Comparison of ENCODE assay signal across 8 mouse cellular contexts in genomic region chr13:17694911-17695699, GRCm38 (mm10). TPM values are rescaled to one million over a fixed set of nuclear protein-coding genes. Genes with fewer than 3 reads are reported as not detected.
A peak's percentile ranks its signal among the peaks of the same experiment; 100 is the strongest.
DNase-seq lines count a peak whose midpoint lies in the region; ATAC-seq and TF ChIP-seq lines count a peak whose summit lies in the region.

Mplkip (plus strand) TSS chr13:17695192.
Sugct (minus strand) TSS chr13:17695553.

- peak within 1 kb of the TSS; percentile 94 for H3K9ac ChIP-seq in ES-E14 (ENCODE audit: insufficient read depth, low read depth, low read length, poor library complexity, severe bottlenecking)
- peak within 1 kb of the TSS; percentile 81 for H3K9ac ChIP-seq in forebrain, embryonic 15.5 days (replicated peaks)

- in situ Hi-C loops in ES-E14 (cut with MboI; ENCODE audit: low sequenced_read_pairs in 2 of 2, unreplicated experiment in 2 of 2), result no loop called here

- intact Hi-C loops in heart, postnatal 25 days (cut with DNase I), result loop anchor here (2.0 to 10.0 kb wide), 4 partner anchors 110 to 1690 kb away; partner anchors contain the start of genes Cdk13, Rala and Yae1d1

- TF ChIP-seq POLR2A in lung, adult 2 months (IDR thresholded peaks at IDR 0.05; ENCODE audit: borderline replicate concordance, extremely low read depth, low read depth, low read length), result peak; percentile 69

- peak; percentile 100 for ATAC-seq in forebrain, embryonic 15.5 days (replicated peaks)
- ATAC-seq in neutrophil, adult 5-6 weeks (ENCODE audit: extremely low read depth, insufficient number of reproducible peaks, low FRiP score, poor library complexity, severe bottlenecking), result peak; percentile 93

- TF ChIP-seq CTCF in lung, adult 2 months (IDR thresholded peaks at IDR 0.05; ENCODE audit: insufficient read depth, low read length), result no peak

- peak within 1 kb of the TSS; percentile 95 for H3K27ac ChIP-seq in ES-E14 (ENCODE audit: insufficient read depth, low read depth, low read length, poor library complexity, severe bottlenecking)
- H3K27ac ChIP-seq in forebrain, embryonic 15.5 days (replicated peaks), result peak within 1 kb of the TSS; percentile 95

- H3K9me3 ChIP-seq in ES-E14 (ENCODE audit: control insufficient read depth, insufficient read depth, low read depth, low read length), result no peaks in the 10 kb centered on the region
- no peaks in the 10 kb centered on the region for H3K9me3 ChIP-seq in forebrain, embryonic 15.5 days

- under 1% methylated on average over 66 of the region's 66 CpGs for WGBS in forebrain, embryonic 15.5 days
- under 1% methylated on average over 65 of the region's 66 CpGs for WGBS in lung, adult 2 months

- H3K4me3 ChIP-seq in ES-E14 (ENCODE audit: insufficient read depth in 1 of 2, low read depth in 1 of 2, low read length in 2 of 2, poor library complexity in 1 of 2, severe bottlenecking in 1 of 2), result peak within 1 kb of the TSS; percentile 93 to 96
- H3K4me3 ChIP-seq in forebrain, embryonic 15.5 days, result peak within 1 kb of the TSS; percentile 83
- H3K4me3 ChIP-seq in lung, adult 2 months (replicated peaks; ENCODE audit: extremely low read depth, low read depth, low read length), result peak within 1 kb of the TSS; percentile 85

- H3K36me3 ChIP-seq in ES-E14 (ENCODE audit: control insufficient read depth, insufficient read depth, low read length, poor library complexity, severe bottlenecking), result peaks cover 3% of the 10 kb centered on the region; the same call in 1 of the 2 replicates
- H3K36me3 ChIP-seq in forebrain, embryonic 15.5 days, result no peaks in the 10 kb centered on the region

- peak within 1 kb of the TSS; percentile 73 for H3K4me2 ChIP-seq in forebrain, embryonic 15.5 days (replicated peaks)

- peak; percentile 100 for DNase-seq in ES-E14 (ENCODE audit: low read depth, low spot score)
- DNase-seq in cerebellum, adult 11-12 months, result peak; percentile 100
- DNase-seq in heart, postnatal 25 days (ENCODE audit: low spot score), result peak; percentile 100
- peak; percentile 99 to 100 for DNase-seq in layer of hippocampus, adult 18-20 months (ENCODE audit: low spot score in 2 of 2)
- peak; percentile 100 for DNase-seq in lung, adult 2 months
- peak; percentile 100 for DNase-seq in thymus, adult 18-20 months

- no peaks in the 10 kb centered on the region for H3K27me3 ChIP-seq in forebrain, embryonic 15.5 days

- H3K4me1 ChIP-seq in ES-E14 (ENCODE audit: control insufficient read depth in 2 of 2, insufficient read depth in 2 of 2, low read length in 2 of 2, poor library complexity in 1 of 2), result peaks cover 0 to 14% of the 10 kb centered on the region in 2 experiments; a peak in 2 of 4 replicates
- H3K4me1 ChIP-seq in forebrain, embryonic 15.5 days, result peaks cover 13% of the 10 kb centered on the region
- peaks cover 2% of the 10 kb centered on the region; the same call in 1 of the 2 replicates for H3K4me1 ChIP-seq in lung, adult 2 months (ENCODE audit: control insufficient read depth, insufficient read depth, low read length)

TF ChIP-seq in ES-E14, 5 proteins besides CTCF, POLR2A, EP300 and RAD21:
- TF ChIP-seq MAFK (IDR thresholded peaks at IDR 0.05; ENCODE audit: insufficient read depth, low read depth, low read length) (0 out of 2 replicates have a peak, but pooled peaks have one; percentile 35), CHD2 (IDR thresholded peaks at IDR 0.05; ENCODE audit: low read depth, low read length) (peak; percentile 55), HCFC1 (IDR thresholded peaks at IDR 0.05; ENCODE audit: borderline replicate concordance, insufficient read depth, low read length) (peak; percentile 84), ZC3H11A (IDR thresholded peaks at IDR 0.05; ENCODE audit: borderline replicate concordance, low read depth, low read length) (no peak)

RNA-seq across cellular contexts. Expression of gene Mplkip, which starts in this region (rescaled TPM):
- 8.5 and 11.5 TPM in 2 replicates for total RNA-seq in ES-E14 (2012; rRNA removed)
- 50.5 and 51.9 TPM in 2 replicates for polyA plus RNA-seq in forebrain, embryonic 15.5 days (2015; fragmentation: Nextera tagmentation; extraction: Ambion mirVana)
- total RNA-seq in heart, postnatal 25 days (2021), result 1 to 10 TPM; 7.8 to 8.0 TPM
- total RNA-seq in layer of hippocampus, adult 18-20 months (2021), result 10 to 100 TPM; 14.5 to 16.2 TPM
- 8.9 and 12.8 TPM in 2 replicates for polyA plus RNA-seq in lung, adult 2 months (2012; rRNA removed)
- total RNA-seq in neutrophil, adult 5-6 weeks (2017), result 22.7 and 23.8 TPM in 2 replicates

RNA-seq across cellular contexts. Expression of gene Sugct, which starts in this region (rescaled TPM):
- total RNA-seq in ES-E14 (2012; rRNA removed), result 0.37 and 0.80 TPM in 2 replicates
- polyA plus RNA-seq in forebrain, embryonic 15.5 days (2015; fragmentation: Nextera tagmentation; extraction: Ambion mirVana), result 2.4 and 3.2 TPM in 2 replicates
- total RNA-seq in heart, postnatal 25 days (2021), result under 1 TPM; 0.61 to 0.96 TPM
- 1 to 10 TPM; 2.8 to 3.0 TPM for total RNA-seq in layer of hippocampus, adult 18-20 months (2021)
- 0.63 and 1.1 TPM in 2 replicates for polyA plus RNA-seq in lung, adult 2 months (2012; rRNA removed)
- 0.35 TPM in 1 of 2 replicates, not detected in the other for total RNA-seq in neutrophil, adult 5-6 weeks (2017)

Comparison
In these comparisons a context has a peak if more than half of its experiments do, and no peak if none do; other contexts are left out.
1. Peak in every context shown above with its lines: DNase-seq, ATAC-seq, H3K4me3 ChIP-seq and H3K27ac ChIP-seq.